Mouse (Mus musculus) cerebellum, adult 2 months (tissue): ENCODE data around the gene Gm128.

Experiments
- CTCF ChIP-seq: fragments of 200-500 bp; IDR thresholded peaks from 2 replicates; pipeline ENCODE4 v1.5.1; 2011; ENCODE audit warnings: low read depth, mild to moderate bottlenecking, control low read depth, low read length, moderate library complexity, borderline replicate concordance; ENCODE audit not compliant: insufficient read depth
- POLR2A ChIP-seq: fragments of 200-500 bp; IDR thresholded peaks from 2 replicates; pipeline ENCODE4 v1.6.1; 2011; ENCODE audit warnings: low read length, control low read depth, borderline replicate concordance; ENCODE audit not compliant: insufficient read depth

DNA sequence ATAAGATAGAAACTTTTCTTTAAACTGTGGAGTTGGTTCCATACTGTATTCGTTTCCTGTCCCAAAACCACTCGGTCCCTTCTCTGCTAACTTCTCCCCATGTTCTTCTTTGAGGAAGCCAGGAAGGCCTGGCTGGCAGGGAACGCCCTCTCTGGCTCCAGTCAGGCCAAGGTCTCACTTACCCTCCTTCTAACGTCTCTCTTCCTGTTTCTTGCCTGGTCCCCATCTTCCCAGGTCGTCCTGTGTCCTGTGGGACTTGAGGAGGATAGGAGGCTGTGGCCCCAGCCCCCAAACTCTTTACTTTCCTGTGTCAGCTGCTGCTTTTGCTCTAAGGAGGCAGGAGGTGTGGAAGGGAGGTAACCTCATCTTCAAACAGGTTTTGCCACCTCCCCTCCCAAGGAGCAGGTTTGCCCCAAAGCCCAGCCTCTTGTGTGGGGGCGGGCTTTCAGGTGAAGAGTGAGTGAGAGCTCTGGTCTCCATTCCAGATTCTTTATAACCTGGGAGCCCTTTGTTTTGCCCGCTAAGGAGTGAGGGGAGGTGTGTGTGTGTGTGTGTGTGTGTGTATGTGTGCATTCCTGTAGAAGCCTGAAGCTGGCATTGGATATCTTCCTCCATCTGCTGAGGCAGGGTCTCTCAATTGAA, 9.5 kb upstream of the Gm128 start, which contains the start of gene Bnipl:
- no peak for TF ChIP-seq CTCF
- TF ChIP-seq POLR2A: no peak
